Mouse (Mus musculus): ENCODE results near the gene Mcts2.

DNA sequence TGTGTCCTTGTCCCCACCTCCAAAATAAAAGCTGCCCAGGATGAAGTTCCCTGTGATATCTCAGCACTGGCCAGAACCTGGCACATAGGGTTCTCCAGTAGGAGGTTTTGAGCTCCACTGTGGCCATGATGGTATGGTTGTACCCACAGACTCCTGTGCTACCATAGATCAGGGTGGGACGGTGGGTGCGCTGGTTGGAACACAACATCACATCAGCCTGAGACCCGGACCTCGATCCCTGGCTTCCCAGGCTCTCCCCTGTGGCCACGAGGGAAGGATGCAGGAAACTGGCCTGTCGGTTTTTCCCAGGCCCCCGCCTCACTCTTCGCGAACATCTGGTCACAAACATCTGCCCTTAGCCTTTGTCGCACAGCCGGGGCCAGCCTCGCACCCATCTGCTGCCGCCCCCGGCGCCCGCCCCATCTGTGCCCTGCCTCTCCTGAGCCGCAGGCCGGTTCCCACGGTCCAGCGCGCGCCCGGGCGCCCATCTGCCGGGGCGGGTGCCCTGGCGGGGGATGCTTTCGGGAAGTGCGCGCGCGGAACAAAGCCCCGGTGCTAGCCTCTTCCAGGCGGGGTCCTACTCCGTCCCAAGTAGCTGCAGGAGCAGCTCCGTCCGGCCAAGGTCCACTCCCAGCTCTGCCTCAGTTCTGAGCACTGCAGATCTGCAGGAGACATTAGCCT lies 37.0 kb downstream of the Mcts2 start:
- no peak for TF ChIP-seq POLR2A (IDR thresholded peaks at IDR 0.05; ENCODE audit: borderline replicate concordance, insufficient read depth, low read length)
- TF ChIP-seq CTCF (IDR thresholded peaks at IDR 0.05; ENCODE audit: borderline replicate concordance, insufficient read depth, low read depth, low read length), result no peak
